In genomic region chr8:46941295-46941694, GRCm38 (mm10) we compare ENCODE assay signal across 9 mouse cellular contexts. TPM values are rescaled to one million over a fixed set of nuclear protein-coding genes. Genes with fewer than 3 reads are reported as not detected.
DNase-seq lines count a peak whose midpoint lies in the region; ATAC-seq and TF ChIP-seq lines count a peak whose summit lies in the region.
"Had no signal": no experiment of that assay in that cellular context is flagged by ENCODE, and none has a peak within 500 bp of the region (broad histone marks: within the 10 kb centered on the region; RNA-seq: fewer than 3 reads in every experiment).

No protein-coding gene starts in this region.

- no peak overlapping the region for H3K9ac ChIP-seq in hindbrain, postnatal 0 days (replicated peaks; ENCODE audit: low read length)
- H3K9ac ChIP-seq in hindbrain, embryonic 14.5 days: no peak overlapping the region
- no peak overlapping the region for H3K9ac ChIP-seq in kidney, embryonic 14.5 days (ENCODE audit: low read depth, low read length)
- H3K9ac ChIP-seq: limb, embryonic 13.5 days had no signal

- no peak for ATAC-seq in hindbrain, postnatal 0 days
- no peak for ATAC-seq in hindbrain, embryonic 14.5 days (ENCODE audit: low FRiP score)
- peak; percentile 89 for ATAC-seq in granulocyte monocyte progenitor cell, adult 5-6 weeks (replicated peaks; ENCODE audit: poor library complexity, severe bottlenecking)
- peak; percentile 77 for ATAC-seq in kidney, embryonic 14.5 days (ENCODE audit: low FRiP score, low TSS enrichment)
- peak; percentile 91 for ATAC-seq in monocyte, adult 5-6 weeks (replicated peaks; ENCODE audit: insufficient number of reproducible peaks, low FRiP score, low TSS enrichment, poor library complexity, severe bottlenecking)

- no peaks in the 10 kb centered on the region for H3K4me1 ChIP-seq in hindbrain, postnatal 0 days (ENCODE audit: insufficient read depth, low read length)
- no peaks in the 10 kb centered on the region for H3K4me1 ChIP-seq in hindbrain, embryonic 14.5 days (replicated peaks; ENCODE audit: control insufficient read depth, insufficient read depth, low read length)
- peaks cover 4% of the 10 kb centered on the region; the same call in 1 of the 2 replicates for H3K4me1 ChIP-seq in kidney, embryonic 14.5 days (ENCODE audit: control insufficient read depth, insufficient read depth, low read length)

- WGBS in hindbrain, postnatal 0 days: 58% methylated on average over 11 of the region's 11 CpGs
- WGBS in hindbrain, embryonic 14.5 days: 59% methylated on average over 11 of the region's 11 CpGs
- 44% methylated on average over 11 of the region's 11 CpGs for WGBS in kidney, embryonic 14.5 days

- no peak overlapping the region for H3K4me2 ChIP-seq in hindbrain, postnatal 0 days (ENCODE audit: low read depth, low read length)
- H3K4me2 ChIP-seq in hindbrain, embryonic 14.5 days (replicated peaks): no peak overlapping the region
- H3K4me2 ChIP-seq in kidney, embryonic 14.5 days (replicated peaks; ENCODE audit: low read depth, low read length): no peak overlapping the region
- H3K4me2 ChIP-seq: limb, embryonic 13.5 days had no signal

- TF ChIP-seq CTCF in hindbrain, postnatal 0 days (IDR thresholded peaks at IDR 0.05; ENCODE audit: low read depth): no peak

- no peaks in the 10 kb centered on the region for H3K27me3 ChIP-seq in hindbrain, postnatal 0 days (ENCODE audit: insufficient read depth, low read length)
- no peaks in the 10 kb centered on the region for H3K27me3 ChIP-seq in hindbrain, embryonic 14.5 days (ENCODE audit: control insufficient read depth, insufficient read depth, low read length)
- no peaks in the 10 kb centered on the region for H3K27me3 ChIP-seq in kidney, embryonic 14.5 days (ENCODE audit: control insufficient read depth, insufficient read depth, low read length)
- H3K27me3 ChIP-seq: limb, embryonic 13.5 days had no signal

- DNase-seq in hindbrain, postnatal 0 days (ENCODE audit: low spot score): peak; percentile 32
- no peak for DNase-seq in hindbrain, embryonic 14.5 days (ENCODE audit: low spot score)
- peak; percentile 84 for DNase-seq in MN1 (ENCODE audit: low spot score)
- DNase-seq in layer of hippocampus, postnatal 14 days (ENCODE audit: low spot score in 2 of 2): no peak
- DNase-seq in cerebellum, postnatal 25 days: no peak

- no peaks in the 10 kb centered on the region for H3K36me3 ChIP-seq in hindbrain, postnatal 0 days (ENCODE audit: insufficient read depth, low read length)
- H3K36me3 ChIP-seq in hindbrain, embryonic 14.5 days (replicated peaks; ENCODE audit: control insufficient read depth, insufficient read depth): no peaks in the 10 kb centered on the region
- no peaks in the 10 kb centered on the region for H3K36me3 ChIP-seq in kidney, embryonic 14.5 days (ENCODE audit: control insufficient read depth, insufficient read depth, low read length)
- H3K36me3 ChIP-seq: limb, embryonic 13.5 days had no signal

- H3K27ac ChIP-seq in hindbrain, postnatal 0 days: no peak overlapping the region
- H3K27ac ChIP-seq in hindbrain, embryonic 14.5 days: no peak overlapping the region
- peak overlapping the region; percentile 14; the same call in 1 of the 2 replicates for H3K27ac ChIP-seq in kidney, embryonic 14.5 days (ENCODE audit: low read depth, low read length)
- H3K27ac ChIP-seq: limb, embryonic 13.5 days had no signal

- H3K9me3 ChIP-seq in hindbrain, postnatal 0 days (ENCODE audit: low read length): no peaks in the 10 kb centered on the region
- H3K9me3 ChIP-seq in hindbrain, embryonic 14.5 days (ENCODE audit: control insufficient read depth, low read length): no peaks in the 10 kb centered on the region
- H3K9me3 ChIP-seq in kidney, embryonic 14.5 days (ENCODE audit: control insufficient read depth, low read length): no peaks in the 10 kb centered on the region

- no peak overlapping the region for H3K4me3 ChIP-seq in hindbrain, postnatal 0 days (ENCODE audit: low read length)
- no peak overlapping the region for H3K4me3 ChIP-seq in hindbrain, embryonic 14.5 days (replicated peaks; ENCODE audit: low read length)
- no peak overlapping the region for H3K4me3 ChIP-seq in kidney, embryonic 14.5 days (ENCODE audit: low read length)
- H3K4me3 ChIP-seq: limb, embryonic 13.5 days had no signal

RNA-seq across cellular contexts. Expression of gene Enpp6, which starts 45.4 kb away (rescaled TPM):
- total RNA-seq in hindbrain, postnatal 0 days (2014; rRNA removed): 12.3 and 12.8 TPM in 2 replicates
- 4.2 and 5.2 TPM in 2 replicates for polyA plus RNA-seq in hindbrain, postnatal 0 days (2015; fragmentation: Nextera tagmentation; extraction: Ambion mirVana)
- 1.8 and 2.0 TPM in 2 replicates for polyA plus RNA-seq in hindbrain, embryonic 14.5 days (2014; fragmentation: Nextera tagmentation; extraction: Ambion mirVana)
- not detected in 2 replicates for total RNA-seq in granulocyte monocyte progenitor cell, adult 5-6 weeks (2014; fragmentation: Nextera tagmentation)
- not detected in 2 replicates for total RNA-seq in granulocyte monocyte progenitor cell, adult 5-6 weeks (2017)
- 0.57 and 1.5 TPM in 2 replicates for polyA plus RNA-seq in kidney, embryonic 14.5 days (2014; fragmentation: Nextera tagmentation; extraction: Ambion mirVana)
- total RNA-seq in monocyte, adult 5-6 weeks (2017): 0.39 TPM in 1 of 3 replicates, not detected in the others
- total RNA-seq in layer of hippocampus, postnatal 14 days (2021): 10 to 100 TPM; 28.9 to 29.2 TPM

Comparison
In these comparisons a context has a peak if more than half of its experiments do, and no peak if none do; other contexts are left out.
1. DNase-seq: peak in hindbrain, postnatal 0 days (single experiment) and MN1 (single experiment); none in hindbrain, embryonic 14.5 days (single experiment), layer of hippocampus, postnatal 14 days (0 of 2) and cerebellum, postnatal 25 days (0 of 2).
2. ATAC-seq: peak in granulocyte monocyte progenitor cell, adult 5-6 weeks (single experiment), kidney, embryonic 14.5 days (single experiment) and monocyte, adult 5-6 weeks (single experiment); none in hindbrain, postnatal 0 days (single experiment) and hindbrain, embryonic 14.5 days (single experiment).